Mouse (Mus musculus) stomach, postnatal 0 days (tissue): Measurements from ENCODE around the gene Slc43a3. TPM values are rescaled to one million over a fixed set of nuclear protein-coding genes. Genes with fewer than 3 reads are reported as not detected.

Source experiments
- ATAC-seq: fragments of 200-750 bp; cut with Nextera tagmentation; 2 replicates; pipeline ENCODE4 v1.8.0; 2017; ENCODE audit not compliant: low FRiP score, low TSS enrichment
- DNase-seq: peaks from one replicate; pipeline ENCODE4 v3.0.0-alpha.2; 2016; ENCODE audit warnings: low spot score
- H3K27ac ChIP-seq: fragments of 300-500 bp; sonication (generic); replicated peaks from 2 replicates; pipeline ENCODE4 v1.5.1; 2014; ENCODE audit warnings: mild to moderate bottlenecking, control low read depth
- H3K27me3 ChIP-seq: fragments of 300-500 bp; sonication (generic); 2 replicates; pipeline ENCODE4 v1.6.1; 2014; ENCODE audit warnings: low read length; ENCODE audit not compliant: control insufficient read depth, insufficient read depth
- H3K36me3 ChIP-seq: fragments of 300-500 bp; sonication (generic); 2 replicates; pipeline ENCODE4 v1.6.1; 2014; ENCODE audit warnings: low read length, mixed read lengths; ENCODE audit not compliant: control insufficient read depth, insufficient read depth
- H3K4me1 ChIP-seq: fragments of 300-500 bp; sonication (generic); replicated peaks from 2 replicates; pipeline ENCODE4 v1.6.1; 2014; ENCODE audit warnings: antibody characterized with exemption; ENCODE audit not compliant: control insufficient read depth, insufficient read depth
- H3K4me2 ChIP-seq: fragments of 300-500 bp; sonication (generic); replicated peaks from 2 replicates; pipeline ENCODE4 v1.6.1; 2014; ENCODE audit warnings: low read depth, mild to moderate bottlenecking, control low read depth, moderate library complexity
- H3K4me3 ChIP-seq: fragments of 300-500 bp; sonication (generic); 2 replicates; pipeline ENCODE4 v1.5.1; 2014; ENCODE audit warnings: low read depth, low read length, control low read depth
- H3K9ac ChIP-seq: fragments of 300-500 bp; sonication (generic); 2 replicates; pipeline ENCODE4 v1.6.1; 2014; ENCODE audit warnings: mild to moderate bottlenecking, low read length, control low read depth, mixed read lengths
- H3K9me3 ChIP-seq: fragments of 300-500 bp; sonication (generic); 2 replicates; pipeline ENCODE4 v1.6.1; 2016; ENCODE audit warnings: low read length; ENCODE audit not compliant: control insufficient read depth
- CTCF ChIP-seq: IDR thresholded peaks from 2 replicates; pipeline ENCODE4 v1.5.1; 2016; ENCODE audit warnings: antibody characterized with exemption, low read depth, mild to moderate bottlenecking, moderate library complexity
- EP300 ChIP-seq: optimal IDR thresholded peaks from 2 replicates; pipeline ENCODE3; 2016; ENCODE audit warnings: antibody characterized with exemption
- WGBS: fragments of 180-500 bp; shearing (Covaris S2); extraction: QIAGEN DNeasy Blood & Tissue Kit; methylation state at CpG from one replicate; pipeline ENCODE4 v1.1.7; 2014; 5-methylcytosine and 5-hydroxymethylcytosine counted together
- polyA plus RNA-seq: library from polyadenylated mRNA; unstranded; fragments of >200 nt; fragmentation: Nextera tagmentation; extraction: Ambion mirVana; gene quantifications from 2 replicates; pipeline ENCODE4 v1.2.1, GENCODE M21; 2015

The Slc43a3 gene
- polyA plus RNA-seq, 1 experiment from 2014 or later, result 16.5 TPM

- Histone ChIP-seq H3K4me3 (no peak overlapping the region), H3K9ac (no peak overlapping the region), H3K4me1 (no peaks in the 10 kb centered on the region), H3K27me3 (no peaks in the 10 kb centered on the region), H3K9me3 (no peaks in the 10 kb centered on the region), H3K27ac (0 out of 2 replicates have a peak overlapping the region, but pooled peaks have one; percentile 13), H3K36me3 (no peaks in the 10 kb centered on the region), H3K4me2 (no peak overlapping the region)
- TF ChIP-seq EP300, result no peak
- peak; percentile 34; the same call in 1 of the 2 replicates for TF ChIP-seq CTCF
- ATAC-seq, result peak; percentile 76
- WGBS, result 44% methylated on average over 2 of the region's 2 CpGs
- DNase-seq, result no peak
Observed at GRCm38 (mm10) chr2:84961300-84961699, 24.9 kb downstream of the Slc43a3 start.

- Histone ChIP-seq H3K9me3 (no peaks in the 10 kb centered on the region), H3K9ac (no peak overlapping the region), H3K4me2 (no peak overlapping the region), H3K4me3 (no peak overlapping the region), H3K27ac (no peak overlapping the region), H3K4me1 (no peaks in the 10 kb centered on the region), H3K36me3 (no peaks in the 10 kb centered on the region), H3K27me3 (no peaks in the 10 kb centered on the region)
- no peak for DNase-seq
- TF ChIP-seq EP300 (no peak), CTCF (no peak)
- ATAC-seq, result no peak
- WGBS, result 65% methylated on average over 3 of the region's 3 CpGs
Observed at GRCm38 (mm10) chr2:84961901-84962300, 25.5 kb downstream of the Slc43a3 start.

- no peak overlapping the region for H3K9ac ChIP-seq
- no peak overlapping the region for H3K4me3 ChIP-seq
- ATAC-seq (no peak), DNase-seq (no peak)
- H3K9me3 ChIP-seq, result no peaks in the 10 kb centered on the region
- H3K4me1 ChIP-seq, result no peaks in the 10 kb centered on the region
- H3K27me3 ChIP-seq, result no peaks in the 10 kb centered on the region
- no peaks in the 10 kb centered on the region for H3K36me3 ChIP-seq
- H3K27ac ChIP-seq, result no peak overlapping the region
- no peak for TF ChIP-seq CTCF
- TF ChIP-seq EP300, result no peak
- H3K4me2 ChIP-seq, result no peak overlapping the region
- 41% methylated on average over 6 of the region's 6 CpGs for WGBS
Observed at GRCm38 (mm10) chr2:84962906-84963507, 26.6 kb downstream of the Slc43a3 start.

- WGBS, result 86% methylated on average over 7 of the region's 7 CpGs
Observed at GRCm38 (mm10) chr2:84964111-84964801, 27.9 kb downstream of the Slc43a3 start.

GRCm38 (mm10) chr2:84967318-84967991 is 31.1 kb downstream of the Slc43a3 start:
- H3K27me3 ChIP-seq, result no peaks in the 10 kb centered on the region
- H3K27ac ChIP-seq, result no peak overlapping the region
- TF ChIP-seq CTCF (no peak), EP300 (no peak)
- H3K4me2 ChIP-seq, result no peak overlapping the region
- DNase-seq (no peak), ATAC-seq (no peak)
- no peak overlapping the region for H3K9ac ChIP-seq
- no peak overlapping the region for H3K4me3 ChIP-seq
- no peaks in the 10 kb centered on the region for H3K36me3 ChIP-seq
- H3K9me3 ChIP-seq, result no peaks in the 10 kb centered on the region
- 72% methylated on average over 5 of the region's 5 CpGs for WGBS
- H3K4me1 ChIP-seq, result no peaks in the 10 kb centered on the region

More at GRCm38 (mm10) chr2:84964111-84964801, 27.9 kb downstream of the Slc43a3 start:
- Histone ChIP-seq H3K27ac (no peak overlapping the region), H3K27me3 (no peaks in the 10 kb centered on the region), H3K4me3 (no peak overlapping the region), H3K36me3 (no peaks in the 10 kb centered on the region), H3K9me3 (no peaks in the 10 kb centered on the region), H3K4me1 (no peaks in the 10 kb centered on the region), H3K4me2 (no peak overlapping the region), H3K9ac (no peak overlapping the region)
- ATAC-seq (no peak), DNase-seq (no peak)
- TF ChIP-seq EP300, result no peak
- no peak for TF ChIP-seq CTCF
